8 mouse cellular contexts compared by ENCODE assay signal in the genomic region with DNA sequence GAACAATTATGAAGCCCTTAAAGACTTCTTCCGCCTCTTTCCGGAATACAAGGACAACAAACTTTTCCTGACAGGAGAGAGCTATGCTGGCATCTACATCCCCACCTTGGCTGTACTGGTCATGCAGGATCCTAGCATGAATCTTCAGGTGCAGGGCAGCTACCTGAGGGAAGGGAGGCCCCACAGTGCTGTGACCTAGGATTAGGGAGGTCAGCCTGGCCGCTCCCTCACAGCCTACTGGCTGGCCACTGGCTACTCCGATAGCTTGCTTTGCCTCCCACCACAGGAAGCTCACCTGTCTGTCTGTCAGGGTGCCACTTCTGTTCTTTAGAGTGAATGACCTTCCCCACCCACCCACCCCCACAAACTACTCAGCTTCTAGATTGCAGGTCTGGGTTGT. TPM values are rescaled to one million over a fixed set of nuclear protein-coding genes. Genes with fewer than 3 reads are reported as not detected.
A peak's percentile ranks its signal among the peaks of the same experiment; 100 is the strongest.
DNase-seq lines count a peak whose midpoint lies in the region; ATAC-seq and TF ChIP-seq lines count a peak whose summit lies in the region.
"Had no signal": no experiment of that assay in that cellular context is flagged by ENCODE, and none has a peak within 500 bp of the region (broad histone marks: within the 10 kb centered on the region; RNA-seq: fewer than 3 reads in every experiment).

No protein-coding gene starts in this region.

- no peak for TF ChIP-seq POLR2A in ES-Bruce4 (IDR thresholded peaks at IDR 0.05; ENCODE audit: insufficient read depth, low read length)

- no peaks in the 10 kb centered on the region for H3K9me3 ChIP-seq in hindbrain, embryonic 12.5 days (replicated peaks)
- no peaks in the 10 kb centered on the region for H3K9me3 ChIP-seq in hindbrain, embryonic 11.5 days (ENCODE audit: control insufficient read depth, low read length)
- H3K9me3 ChIP-seq in ES-Bruce4 (replicated peaks; ENCODE audit: control insufficient read depth, insufficient read depth, low read length, poor library complexity, severe bottlenecking) = no peaks in the 10 kb centered on the region
- H3K9me3 ChIP-seq in embryonic facial prominence, embryonic 13.5 days = no peaks in the 10 kb centered on the region
- H3K9me3 ChIP-seq in liver, embryonic 13.5 days (replicated peaks) = no peaks in the 10 kb centered on the region

- DNase-seq in hindbrain, embryonic 11.5 days (ENCODE audit: low spot score) = no peak
- DNase-seq in liver, embryonic 13.5 days = no peak
- no peak for DNase-seq in urinary bladder, postnatal 4 days (ENCODE audit: low spot score in 2 of 2)
- DNase-seq in urinary bladder, postnatal 14 days (ENCODE audit: low spot score) = no peak

- no peak for ATAC-seq in hindbrain, embryonic 12.5 days (ENCODE audit: low FRiP score)
- no peak for ATAC-seq in hindbrain, embryonic 11.5 days (ENCODE audit: low FRiP score)
- ATAC-seq in embryonic facial prominence, embryonic 13.5 days (ENCODE audit: insufficient number of reproducible peaks, insufficient read depth, low FRiP score, low TSS enrichment, low read depth) = no peak
- no peak for ATAC-seq in liver, embryonic 13.5 days (ENCODE audit: low read depth)

- no peaks in the 10 kb centered on the region for H3K27me3 ChIP-seq in hindbrain, embryonic 12.5 days
- H3K27me3 ChIP-seq in hindbrain, embryonic 11.5 days (ENCODE audit: control insufficient read depth, insufficient read depth, low read length) = no peaks in the 10 kb centered on the region
- H3K27me3 ChIP-seq in ES-Bruce4 (ENCODE audit: control insufficient read depth, insufficient read depth, low read length, poor library complexity, severe bottlenecking) = no peaks in the 10 kb centered on the region
- no peaks in the 10 kb centered on the region for H3K27me3 ChIP-seq in embryonic facial prominence, embryonic 13.5 days
- no peaks in the 10 kb centered on the region for H3K27me3 ChIP-seq in liver, embryonic 13.5 days

- H3K4me1 ChIP-seq in hindbrain, embryonic 12.5 days = peaks cover 23% of the 10 kb centered on the region
- 0 out of 2 replicates have a peak, but pooled peaks cover 4% of the 10 kb centered on the region for H3K4me1 ChIP-seq in hindbrain, embryonic 11.5 days (replicated peaks; ENCODE audit: control insufficient read depth, insufficient read depth, low read length)
- H3K4me1 ChIP-seq in ES-Bruce4 (ENCODE audit: control insufficient read depth, insufficient read depth, low read length) = no peaks in the 10 kb centered on the region
- H3K4me1 ChIP-seq in embryonic facial prominence, embryonic 13.5 days = peaks cover 17% of the 10 kb centered on the region
- peaks cover 27% of the 10 kb centered on the region for H3K4me1 ChIP-seq in liver, embryonic 13.5 days (replicated peaks)

- H3K4me3 ChIP-seq in hindbrain, embryonic 12.5 days = no peak overlapping the region
- no peak overlapping the region for H3K4me3 ChIP-seq in hindbrain, embryonic 11.5 days (ENCODE audit: low read depth, low read length)
- H3K4me3 ChIP-seq in ES-Bruce4 (ENCODE audit: low read depth, low read length) = peak overlapping the region; percentile 23; the same call in 1 of the 2 replicates
- peak overlapping the region; percentile 64; the same call in 1 of the 2 replicates for H3K4me3 ChIP-seq in embryonic facial prominence, embryonic 13.5 days
- peak overlapping the region; percentile 75; the same call in 1 of the 2 replicates for H3K4me3 ChIP-seq in liver, embryonic 13.5 days (replicated peaks)

- TF ChIP-seq EP300 in ES-Bruce4 (IDR thresholded peaks at IDR 0.05; ENCODE audit: insufficient read depth, low read depth, low read length) = no peak

- H3K4me2 ChIP-seq in hindbrain, embryonic 12.5 days (replicated peaks) = peak overlapping the region; percentile 88; the same call in 1 of the 2 replicates
- no peak overlapping the region for H3K4me2 ChIP-seq in hindbrain, embryonic 11.5 days (replicated peaks; ENCODE audit: low read depth, low read length)
- H3K4me2 ChIP-seq in embryonic facial prominence, embryonic 13.5 days = no peak overlapping the region; the same call in 1 of the 2 replicates
- H3K4me2 ChIP-seq in liver, embryonic 13.5 days = peak overlapping the region; percentile 97

- no peak overlapping the region for H3K9ac ChIP-seq in hindbrain, embryonic 12.5 days
- no peak overlapping the region for H3K9ac ChIP-seq in hindbrain, embryonic 11.5 days (ENCODE audit: low read depth, low read length)
- no peak overlapping the region for H3K9ac ChIP-seq in ES-Bruce4 (ENCODE audit: low read depth, poor library complexity, severe bottlenecking)
- no peak overlapping the region for H3K9ac ChIP-seq in embryonic facial prominence, embryonic 13.5 days
- peak overlapping the region; percentile 82; the same call in 1 of the 2 replicates for H3K9ac ChIP-seq in liver, embryonic 13.5 days

- peaks cover 36% of the 10 kb centered on the region for H3K36me3 ChIP-seq in hindbrain, embryonic 12.5 days
- H3K36me3 ChIP-seq in hindbrain, embryonic 11.5 days (ENCODE audit: control insufficient read depth, insufficient read depth, low read length) = 0 out of 2 replicates have a peak, but pooled peaks cover 5% of the 10 kb centered on the region
- H3K36me3 ChIP-seq in ES-Bruce4 (ENCODE audit: control insufficient read depth, insufficient read depth, low read length, poor library complexity, severe bottlenecking) = peaks cover 26% of the 10 kb centered on the region
- H3K36me3 ChIP-seq in embryonic facial prominence, embryonic 13.5 days = peaks cover 42% of the 10 kb centered on the region
- H3K36me3 ChIP-seq in liver, embryonic 13.5 days = peaks cover 40% of the 10 kb centered on the region

- H3K27ac ChIP-seq in hindbrain, embryonic 12.5 days = no peak overlapping the region
- no peak overlapping the region for H3K27ac ChIP-seq in hindbrain, embryonic 11.5 days (ENCODE audit: low read depth, low read length)
- no peak overlapping the region for H3K27ac ChIP-seq in ES-Bruce4 (ENCODE audit: insufficient read depth, low read length)
- H3K27ac ChIP-seq in embryonic facial prominence, embryonic 13.5 days = no peak overlapping the region
- no peak overlapping the region for H3K27ac ChIP-seq in liver, embryonic 13.5 days

- 93% methylated on average over 4 of the region's 4 CpGs for WGBS in hindbrain, embryonic 12.5 days
- WGBS in hindbrain, embryonic 11.5 days = 93% methylated on average over 4 of the region's 4 CpGs
- 89% methylated on average over 4 of the region's 4 CpGs for WGBS in embryonic facial prominence, embryonic 13.5 days
- WGBS in liver, embryonic 13.5 days (ENCODE audit: insufficient replicate concordance) = 92% methylated on average over 4 of the region's 4 CpGs

- no peak for TF ChIP-seq CTCF in ES-Bruce4 (IDR thresholded peaks at IDR 0.05; ENCODE audit: low read depth, low read length)

RNA-seq across cellular contexts. Expression of a gene that starts 1.9 kb away (rescaled TPM):
- polyA plus RNA-seq in hindbrain, embryonic 12.5 days (2016; fragmentation: Nextera tagmentation; extraction: Ambion mirVana) = 5.5 and 6.1 TPM in 2 replicates
- 3.0 and 4.4 TPM in 2 replicates for polyA plus RNA-seq in hindbrain, embryonic 11.5 days (2014; fragmentation: Nextera tagmentation; extraction: Ambion mirVana)
- polyA plus RNA-seq in ES-Bruce4 (2011; ENCODE audit: insufficient read depth, insufficient read length, low read depth, missing spikeins) = 2.2 and 2.8 TPM in 2 replicates
- 8.4 and 9.0 TPM in 2 replicates for polyA plus RNA-seq in embryonic facial prominence, embryonic 13.5 days (2015; fragmentation: Nextera tagmentation; extraction: Ambion mirVana)
- polyA plus RNA-seq in liver, embryonic 13.5 days (2015; fragmentation: Nextera tagmentation; extraction: Ambion mirVana) = 2.4 and 2.5 TPM in 2 replicates

RNA-seq across cellular contexts. Expression of a gene that starts 2.5 kb away (rescaled TPM):
- 108 and 112 TPM in 2 replicates for polyA plus RNA-seq in hindbrain, embryonic 12.5 days (2016; fragmentation: Nextera tagmentation; extraction: Ambion mirVana)
- polyA plus RNA-seq in hindbrain, embryonic 11.5 days (2014; fragmentation: Nextera tagmentation; extraction: Ambion mirVana) = 85.7 and 92.0 TPM in 2 replicates
- polyA plus RNA-seq in ES-Bruce4 (2011; ENCODE audit: insufficient read depth, insufficient read length, low read depth, missing spikeins) = 75.3 and 83.4 TPM in 2 replicates
- 129 and 139 TPM in 2 replicates for polyA plus RNA-seq in embryonic facial prominence, embryonic 13.5 days (2015; fragmentation: Nextera tagmentation; extraction: Ambion mirVana)
- 65.4 and 69.2 TPM in 2 replicates for polyA plus RNA-seq in liver, embryonic 13.5 days (2015; fragmentation: Nextera tagmentation; extraction: Ambion mirVana)

RNA-seq across cellular contexts. Expression of a gene that starts 6.8 kb away (rescaled TPM):
- polyA plus RNA-seq in hindbrain, embryonic 12.5 days (2016; fragmentation: Nextera tagmentation; extraction: Ambion mirVana) = not detected in 2 replicates
- not detected in 2 replicates for polyA plus RNA-seq in hindbrain, embryonic 11.5 days (2014; fragmentation: Nextera tagmentation; extraction: Ambion mirVana)
- not detected in 2 replicates for polyA plus RNA-seq in ES-Bruce4 (2011; ENCODE audit: insufficient read depth, insufficient read length, low read depth, missing spikeins)
- not detected in 2 replicates for polyA plus RNA-seq in embryonic facial prominence, embryonic 13.5 days (2015; fragmentation: Nextera tagmentation; extraction: Ambion mirVana)
- polyA plus RNA-seq in liver, embryonic 13.5 days (2015; fragmentation: Nextera tagmentation; extraction: Ambion mirVana) = not detected in 2 replicates
- polyA plus RNA-seq: limb, embryonic 11.5 days had no signal

RNA-seq across cellular contexts. Expression of a gene that starts 12.7 kb away (rescaled TPM):
- 21.4 and 22.3 TPM in 2 replicates for polyA plus RNA-seq in hindbrain, embryonic 12.5 days (2016; fragmentation: Nextera tagmentation; extraction: Ambion mirVana)
- 22.9 and 23.0 TPM in 2 replicates for polyA plus RNA-seq in hindbrain, embryonic 11.5 days (2014; fragmentation: Nextera tagmentation; extraction: Ambion mirVana)
- 39.5 and 50.0 TPM in 2 replicates for polyA plus RNA-seq in ES-Bruce4 (2011; ENCODE audit: insufficient read depth, insufficient read length, low read depth, missing spikeins)
- 17.7 and 20.3 TPM in 2 replicates for polyA plus RNA-seq in embryonic facial prominence, embryonic 13.5 days (2015; fragmentation: Nextera tagmentation; extraction: Ambion mirVana)
- polyA plus RNA-seq in liver, embryonic 13.5 days (2015; fragmentation: Nextera tagmentation; extraction: Ambion mirVana) = 6.2 and 6.9 TPM in 2 replicates

RNA-seq across cellular contexts. Expression of a gene that starts 22.3 kb away (rescaled TPM):
- 77.3 and 78.5 TPM in 2 replicates for polyA plus RNA-seq in hindbrain, embryonic 12.5 days (2016; fragmentation: Nextera tagmentation; extraction: Ambion mirVana)
- polyA plus RNA-seq in hindbrain, embryonic 11.5 days (2014; fragmentation: Nextera tagmentation; extraction: Ambion mirVana) = 62.2 and 67.6 TPM in 2 replicates
- polyA plus RNA-seq in ES-Bruce4 (2011; ENCODE audit: insufficient read depth, insufficient read length, low read depth, missing spikeins) = 52.4 and 55.9 TPM in 2 replicates
- polyA plus RNA-seq in embryonic facial prominence, embryonic 13.5 days (2015; fragmentation: Nextera tagmentation; extraction: Ambion mirVana) = 67.4 and 69.8 TPM in 2 replicates
- 7.7 and 8.3 TPM in 2 replicates for polyA plus RNA-seq in liver, embryonic 13.5 days (2015; fragmentation: Nextera tagmentation; extraction: Ambion mirVana)

Comparison
In these comparisons a context has a peak if more than half of its experiments do, and no peak if none do; other contexts are left out.
1. H3K4me2 ChIP-seq: peak in hindbrain, embryonic 12.5 days (single experiment) and liver, embryonic 13.5 days (single experiment); none in hindbrain, embryonic 11.5 days (single experiment) and embryonic facial prominence, embryonic 13.5 days (single experiment).
2. H3K4me3 ChIP-seq: peak in ES-Bruce4 (single experiment), embryonic facial prominence, embryonic 13.5 days (single experiment) and liver, embryonic 13.5 days (single experiment); none in hindbrain, embryonic 12.5 days (single experiment) and hindbrain, embryonic 11.5 days (single experiment).